Mouse (Mus musculus): ENCODE data around the gene Surf1.

DNA sequence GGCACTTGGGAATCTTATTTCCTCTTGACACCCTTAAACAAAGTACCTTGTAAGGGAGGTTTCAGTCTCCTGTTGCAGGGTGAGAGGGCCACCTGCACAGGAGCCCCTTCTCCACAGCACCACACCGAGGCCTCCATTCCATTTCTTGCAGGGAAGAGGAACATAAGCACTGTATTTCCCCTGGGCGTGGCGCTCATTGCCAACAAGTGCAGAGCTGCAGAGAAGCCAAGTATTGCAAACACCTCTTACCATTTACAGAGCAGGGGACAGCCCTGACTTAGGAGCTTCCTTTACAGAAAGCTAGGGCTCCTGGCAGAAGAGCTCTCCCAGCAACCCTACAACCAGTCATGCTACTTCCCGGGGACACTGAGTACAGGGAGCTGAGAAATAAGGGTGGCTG, 35.9 kb upstream of the Surf1 start:
- TF ChIP-seq POLR2A (IDR thresholded peaks at IDR 0.05; ENCODE audit: low read depth, low read length) (no peak), CTCF (IDR thresholded peaks at IDR 0.05; ENCODE audit: borderline replicate concordance, insufficient read depth, low read length) (no peak)

All from embryonic fibroblast, embryonic 13.5 days (primary cell).